ENCODE assay signal across 13 mouse cellular contexts in the genomic region with DNA sequence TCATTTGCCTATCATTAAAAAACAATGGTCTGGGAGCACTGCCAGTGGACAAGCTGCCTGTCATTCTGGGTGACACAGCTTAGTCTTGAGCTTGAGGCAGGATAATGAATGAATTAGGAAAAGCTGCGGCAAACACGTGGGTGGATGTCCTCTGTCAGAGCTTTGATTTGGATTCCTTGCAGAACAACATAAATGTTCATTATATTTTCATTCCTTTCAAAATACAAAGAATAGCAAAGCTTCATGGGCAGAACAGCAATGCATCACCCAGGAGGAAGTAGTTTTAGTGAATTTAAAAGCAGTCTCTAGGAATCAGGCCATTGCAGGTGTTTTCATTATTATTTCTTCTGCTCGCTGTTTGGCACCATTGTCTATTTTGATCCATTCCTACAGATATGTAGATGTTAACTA.
A peak's percentile ranks its signal among the peaks of the same experiment; 100 is the strongest.
DNase-seq lines count a peak whose midpoint lies in the region; ATAC-seq and TF ChIP-seq lines count a peak whose summit lies in the region.
"Had no signal": no experiment of that assay in that cellular context is flagged by ENCODE, and none has a peak within 500 bp of the region (broad histone marks: within the 10 kb centered on the region; RNA-seq: fewer than 3 reads in every experiment).

No protein-coding gene starts in this region.

- no peak overlapping the region for H3K4me2 ChIP-seq in hindbrain, embryonic 15.5 days
- no peak overlapping the region for H3K4me2 ChIP-seq in forebrain, embryonic 15.5 days (replicated peaks)
- H3K4me2 ChIP-seq: embryonic facial prominence, embryonic 15.5 days had no signal

- intact Hi-C loops in heart, adult 2 months (cut with DNase I) = no loop called here

- TF ChIP-seq EP300 in heart, adult 2 months (IDR thresholded peaks at IDR 0.05; ENCODE audit: insufficient read depth, low read depth, low read length) = no peak

- no peaks in the 10 kb centered on the region for H3K36me3 ChIP-seq in hindbrain, embryonic 15.5 days
- H3K36me3 ChIP-seq in hindbrain, embryonic 10.5 days = no peaks in the 10 kb centered on the region
- no peaks in the 10 kb centered on the region for H3K36me3 ChIP-seq in forebrain, embryonic 15.5 days
- H3K36me3 ChIP-seq in heart, adult 2 months (ENCODE audit: control insufficient read depth, insufficient read depth, low read length) = no peaks in the 10 kb centered on the region
- H3K36me3 ChIP-seq: embryonic facial prominence, embryonic 15.5 days; limb, embryonic 10.5 days had no signal

- TF ChIP-seq POLR2A in olfactory bulb, adult 2 months (IDR thresholded peaks at IDR 0.05; ENCODE audit: insufficient read depth, low read depth, low read length) = no peak
- no peak for TF ChIP-seq POLR2A in heart, adult 2 months (IDR thresholded peaks at IDR 0.05; ENCODE audit: insufficient read depth, low read depth, low read length)

- H3K4me3 ChIP-seq in hindbrain, embryonic 15.5 days = no peak overlapping the region
- H3K4me3 ChIP-seq in hindbrain, embryonic 10.5 days = no peak overlapping the region
- no peak overlapping the region for H3K4me3 ChIP-seq in forebrain, embryonic 15.5 days
- H3K4me3 ChIP-seq in olfactory bulb, adult 2 months (ENCODE audit: insufficient read depth, low read depth, low read length) = no peak overlapping the region
- no peak overlapping the region for H3K4me3 ChIP-seq in heart, adult 2 months
- H3K4me3 ChIP-seq: embryonic facial prominence, embryonic 15.5 days; limb, embryonic 10.5 days had no signal

- H3K9ac ChIP-seq in hindbrain, embryonic 15.5 days = no peak overlapping the region
- no peak overlapping the region for H3K9ac ChIP-seq in forebrain, embryonic 15.5 days (replicated peaks)
- no peak overlapping the region for H3K9ac ChIP-seq in heart, adult 2 months (ENCODE audit: low read depth, low read length)
- H3K9ac ChIP-seq: embryonic facial prominence, embryonic 15.5 days had no signal

- 0 out of 2 replicates have a peak overlapping the region, but pooled peaks have one; percentile 17 for H3K27ac ChIP-seq in hindbrain, embryonic 15.5 days (replicated peaks)
- H3K27ac ChIP-seq in hindbrain, embryonic 10.5 days = no peak overlapping the region
- H3K27ac ChIP-seq in forebrain, embryonic 15.5 days (replicated peaks) = peak overlapping the region; percentile 72
- peak overlapping the region; percentile 97 for H3K27ac ChIP-seq in olfactory bulb, adult 2 months (ENCODE audit: insufficient read depth, low read depth, low read length)
- H3K27ac ChIP-seq in heart, adult 2 months = no peak overlapping the region
- H3K27ac ChIP-seq: embryonic facial prominence, embryonic 15.5 days; limb, embryonic 10.5 days had no signal

- no peaks in the 10 kb centered on the region for H3K27me3 ChIP-seq in hindbrain, embryonic 15.5 days
- H3K27me3 ChIP-seq in hindbrain, embryonic 10.5 days (ENCODE audit: insufficient read depth, poor library complexity, severe bottlenecking) = no peaks in the 10 kb centered on the region
- H3K27me3 ChIP-seq in forebrain, embryonic 15.5 days = no peaks in the 10 kb centered on the region
- no peaks in the 10 kb centered on the region for H3K27me3 ChIP-seq in heart, adult 2 months (ENCODE audit: control insufficient read depth, insufficient read depth, low read length)
- H3K27me3 ChIP-seq: embryonic facial prominence, embryonic 15.5 days had no signal

- TF ChIP-seq CTCF in olfactory bulb, adult 2 months (IDR thresholded peaks at IDR 0.05; ENCODE audit: insufficient read depth, low read depth, low read length) = no peak
- no peak for TF ChIP-seq CTCF in heart, adult 2 months (IDR thresholded peaks at IDR 0.05)

- H3K4me1 ChIP-seq in hindbrain, embryonic 15.5 days (replicated peaks) = peaks cover 6% of the 10 kb centered on the region; the same call in 1 of the 2 replicates
- H3K4me1 ChIP-seq in hindbrain, embryonic 10.5 days (replicated peaks) = no peaks in the 10 kb centered on the region
- H3K4me1 ChIP-seq in forebrain, embryonic 15.5 days = peaks cover 13% of the 10 kb centered on the region
- no peaks in the 10 kb centered on the region for H3K4me1 ChIP-seq in olfactory bulb, adult 2 months (ENCODE audit: control insufficient read depth, insufficient read depth, low read length)
- H3K4me1 ChIP-seq in heart, adult 2 months (ENCODE audit: control insufficient read depth, insufficient read depth, low read length) = no peaks in the 10 kb centered on the region
- H3K4me1 ChIP-seq: embryonic facial prominence, embryonic 15.5 days; limb, embryonic 10.5 days had no signal

- no peak for DNase-seq in hindbrain, embryonic 10.5 days (ENCODE audit: low spot score)
- DNase-seq in layer of hippocampus, adult 9-10 months (ENCODE audit: low spot score) = peak; percentile 20
- DNase-seq in heart, adult 2 months = no peak
- no peak for DNase-seq in embryo, embryonic 10.5 days (ENCODE audit: low spot score)
- DNase-seq: cerebellum, postnatal 14 days; heart, postnatal 14 days; thymus, postnatal 4 days had no signal

- no peaks in the 10 kb centered on the region for H3K79me2 ChIP-seq in heart, adult 2 months (replicated peaks; ENCODE audit: control insufficient read depth, insufficient read depth, low read length)

- no peaks in the 10 kb centered on the region for H3K9me3 ChIP-seq in hindbrain, embryonic 15.5 days
- H3K9me3 ChIP-seq in hindbrain, embryonic 10.5 days = no peaks in the 10 kb centered on the region
- no peaks in the 10 kb centered on the region for H3K9me3 ChIP-seq in forebrain, embryonic 15.5 days
- H3K9me3 ChIP-seq: embryonic facial prominence, embryonic 15.5 days; limb, embryonic 10.5 days had no signal

- WGBS in hindbrain, embryonic 15.5 days = 48% methylated on average over 3 of the region's 3 CpGs
- 67% methylated on average over 3 of the region's 3 CpGs for WGBS in hindbrain, embryonic 10.5 days
- 25% methylated on average over 3 of the region's 3 CpGs for WGBS in forebrain, embryonic 15.5 days
- 13% methylated on average over 3 of the region's 3 CpGs for WGBS in olfactory bulb, adult 2 months
- 56% methylated on average over 3 of the region's 3 CpGs for WGBS in heart, adult 2 months

- no peak for ATAC-seq in hindbrain, embryonic 15.5 days (ENCODE audit: low FRiP score, low read depth)
- peak; percentile 90 for ATAC-seq in forebrain, embryonic 15.5 days (replicated peaks)
- ATAC-seq in erythroid progenitor cell, adult 5-6 weeks (replicated peaks; ENCODE audit: low FRiP score, poor library complexity, severe bottlenecking) = no peak

Comparison
In these comparisons a context has a peak if more than half of its experiments do, and no peak if none do; other contexts are left out.
1. H3K27ac ChIP-seq: peak in hindbrain, embryonic 15.5 days (single experiment), forebrain, embryonic 15.5 days (single experiment) and olfactory bulb, adult 2 months (single experiment); none in hindbrain, embryonic 10.5 days (single experiment) and heart, adult 2 months (single experiment).